Mouse (Mus musculus): ENCODE results near the gene Lrrc25. TPM values are rescaled to one million over a fixed set of nuclear protein-coding genes. Genes with fewer than 3 reads are reported as not detected.

Gene Lrrc25
- polyA plus RNA-seq, 1 experiment: 9.6 TPM

GRCm38 (mm10) chr8:70616645-70617044, 690 bp downstream of the Lrrc25 start:
- no peak for DNase-seq (ENCODE audit: low read depth)

- DNase-seq (ENCODE audit: low read depth): no peak
These were observed 2.0 kb downstream of the Lrrc25 start for GRCm38 (mm10) chr8:70617985-70618384.

- no peak for DNase-seq (ENCODE audit: low read depth)
These were observed 3.0 kb downstream of the Lrrc25 start for GRCm38 (mm10) chr8:70618888-70619334.

- DNase-seq (ENCODE audit: low read depth): no peak
These were observed 6.3 kb downstream of the Lrrc25 start for GRCm38 (mm10) chr8:70622220-70622619.

- no peak for DNase-seq (ENCODE audit: low read depth)
These were observed 9.1 kb downstream of the Lrrc25 start for GRCm38 (mm10) chr8:70625104-70625503.

- DNase-seq (ENCODE audit: low read depth): no peak
These were observed 11.1 kb downstream of the Lrrc25 start for GRCm38 (mm10) chr8:70627041-70627440.

GRCm38 (mm10) chr8:70628986-70629490, 13.1 kb downstream of the Lrrc25 start:
- no peak for DNase-seq (ENCODE audit: low read depth)

- DNase-seq (ENCODE audit: low read depth): no peak
These were observed 13.9 kb downstream of the Lrrc25 start for GRCm38 (mm10) chr8:70629574-70630531.

GRCm38 (mm10) chr8:70630532-70631381, 14.8 kb downstream of the Lrrc25 start:
- no peak for DNase-seq (ENCODE audit: low read depth)

- no peak for DNase-seq (ENCODE audit: low read depth)
These were observed 15.5 kb downstream of the Lrrc25 start for GRCm38 (mm10) chr8:70631436-70631835.

GRCm38 (mm10) chr8:70632346-70632892, 16.5 kb downstream of the Lrrc25 start, which contains the start of gene Gdf15:
TSS of gene Gdf15 (minus strand) at chr8:70632456.
- no peak for DNase-seq (ENCODE audit: low read depth)

- DNase-seq (ENCODE audit: low read depth): no peak
These were observed 18.1 kb downstream of the Lrrc25 start for GRCm38 (mm10) chr8:70634066-70634465.

- no peak for DNase-seq (ENCODE audit: low read depth)
These were observed 19.6 kb downstream of the Lrrc25 start for GRCm38 (mm10) chr8:70635527-70635926.

- no peak for DNase-seq (ENCODE audit: low read depth)
These were observed 20.9 kb downstream of the Lrrc25 start for GRCm38 (mm10) chr8:70636838-70637237.

- no peak for DNase-seq (ENCODE audit: low read depth)
These were observed 22.8 kb downstream of the Lrrc25 start for GRCm38 (mm10) chr8:70638752-70639151.

- DNase-seq (ENCODE audit: low read depth): no peak
These were observed 27.1 kb downstream of the Lrrc25 start for GRCm38 (mm10) chr8:70643019-70643418.

GRCm38 (mm10) chr8:70644065-70644464, 28.1 kb downstream of the Lrrc25 start:
- no peak for DNase-seq (ENCODE audit: low read depth)

- DNase-seq (ENCODE audit: low read depth): no peak
These were observed 29.7 kb downstream of the Lrrc25 start for GRCm38 (mm10) chr8:70645501-70646224.

- no peak for DNase-seq (ENCODE audit: low read depth)
These were observed 30.4 kb downstream of the Lrrc25 start for GRCm38 (mm10) chr8:70646369-70646768.

- DNase-seq (ENCODE audit: low read depth): no peak
These were observed 30.8 kb downstream of the Lrrc25 start for GRCm38 (mm10) chr8:70646775-70647174.
